Mouse (Mus musculus) cortical plate, adult 2 months (tissue): ENCODE results near the gene Odf3l1.

Source experiments
- CTCF ChIP-seq: fragments of 200-500 bp; IDR thresholded peaks from 2 replicates; pipeline ENCODE4 v1.5.1; 2011; ENCODE audit warnings: mild to moderate bottlenecking, control low read depth, low read length; ENCODE audit not compliant: insufficient read depth; ENCODE audit errors: extremely low read depth
- POLR2A ChIP-seq: fragments of 200-500 bp; IDR thresholded peaks from 2 replicates; pipeline ENCODE4 v1.6.1; 2011; ENCODE audit warnings: mild to moderate bottlenecking, low read length, control low read depth; ENCODE audit not compliant: insufficient read depth; ENCODE audit errors: extremely low read depth

DNA sequence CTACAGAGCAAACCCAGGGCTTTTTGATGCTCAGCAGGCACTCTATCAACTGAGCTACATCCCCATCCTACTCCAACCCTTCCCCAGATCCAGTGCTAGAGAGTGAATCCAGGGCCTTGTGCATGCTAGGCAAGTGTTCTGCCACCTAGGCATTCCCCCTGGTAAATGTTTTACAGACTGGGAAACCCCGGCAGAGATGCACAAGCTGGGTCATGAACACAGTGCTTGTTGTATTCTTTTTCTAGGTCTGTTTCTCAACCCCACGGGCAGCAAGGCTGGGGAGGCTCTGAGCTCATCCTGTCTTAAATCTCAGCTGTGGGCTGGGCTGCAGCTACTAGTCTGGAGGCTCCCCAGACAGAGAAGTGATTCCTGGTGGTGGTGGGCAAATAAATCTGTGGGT lies 1.6 kb downstream of the Odf3l1 start:
- TF ChIP-seq CTCF (no peak), POLR2A (no peak)
